Mouse (Mus musculus) c-Kit-positive CD71-positive TER-119-positive erythroid progenitor cells, embryonic 14.5 days (primary cell): Measurements from ENCODE around the gene Unc119b.
"Not testable (repeated sequence)": the region's sequence is repeated elsewhere in the genome, so short reads cannot be mapped to it uniquely, and the experiment has no call there.

Experiments
- DNase-seq: peaks from one replicate; pipeline ENCODE4 v3.0.0-alpha.2; 2013; ENCODE audit warnings: low spot score

Unc119b gene

DNA sequence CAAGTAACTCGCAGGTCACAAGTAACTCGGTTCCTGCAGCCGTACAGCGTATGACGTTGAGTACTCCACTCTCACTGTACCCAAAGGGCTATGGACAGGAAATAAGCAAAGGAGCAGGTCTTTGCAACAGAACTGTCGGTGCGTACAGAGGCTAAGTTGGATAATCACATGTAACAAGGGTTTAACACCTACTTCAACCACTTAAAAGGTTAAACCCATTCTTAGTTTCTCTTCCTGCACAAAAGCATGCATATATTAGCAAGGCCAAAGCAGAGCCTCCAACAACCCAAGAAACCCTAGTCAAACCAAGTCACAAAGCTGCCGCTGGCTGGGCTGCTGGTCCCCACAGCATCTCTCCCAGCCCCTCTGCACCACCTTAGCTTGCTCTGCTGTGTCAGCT, 2.3 kb downstream of the Unc119b start:
- DNase-seq = no peak

DNA sequence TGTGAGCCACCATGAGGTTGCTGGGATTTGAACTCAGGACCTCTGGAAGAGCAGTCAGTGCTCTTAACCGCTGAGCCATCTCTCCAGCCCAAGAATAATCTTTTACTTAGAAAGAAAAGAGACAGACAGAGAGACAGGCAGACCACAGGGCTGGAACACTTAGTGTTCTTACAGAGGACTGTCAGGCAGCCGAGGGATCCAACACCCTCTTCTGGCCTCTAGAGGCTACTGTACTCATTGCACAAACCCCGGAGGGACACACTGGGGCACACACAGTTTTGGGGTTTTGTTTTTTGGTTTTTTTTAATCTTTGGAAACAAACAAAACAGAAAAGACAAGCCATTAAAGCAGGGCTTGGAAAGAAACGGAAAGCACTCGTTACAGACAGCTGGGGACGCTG, 5.4 kb downstream of the Unc119b start:
- DNase-seq = no peak

DNA sequence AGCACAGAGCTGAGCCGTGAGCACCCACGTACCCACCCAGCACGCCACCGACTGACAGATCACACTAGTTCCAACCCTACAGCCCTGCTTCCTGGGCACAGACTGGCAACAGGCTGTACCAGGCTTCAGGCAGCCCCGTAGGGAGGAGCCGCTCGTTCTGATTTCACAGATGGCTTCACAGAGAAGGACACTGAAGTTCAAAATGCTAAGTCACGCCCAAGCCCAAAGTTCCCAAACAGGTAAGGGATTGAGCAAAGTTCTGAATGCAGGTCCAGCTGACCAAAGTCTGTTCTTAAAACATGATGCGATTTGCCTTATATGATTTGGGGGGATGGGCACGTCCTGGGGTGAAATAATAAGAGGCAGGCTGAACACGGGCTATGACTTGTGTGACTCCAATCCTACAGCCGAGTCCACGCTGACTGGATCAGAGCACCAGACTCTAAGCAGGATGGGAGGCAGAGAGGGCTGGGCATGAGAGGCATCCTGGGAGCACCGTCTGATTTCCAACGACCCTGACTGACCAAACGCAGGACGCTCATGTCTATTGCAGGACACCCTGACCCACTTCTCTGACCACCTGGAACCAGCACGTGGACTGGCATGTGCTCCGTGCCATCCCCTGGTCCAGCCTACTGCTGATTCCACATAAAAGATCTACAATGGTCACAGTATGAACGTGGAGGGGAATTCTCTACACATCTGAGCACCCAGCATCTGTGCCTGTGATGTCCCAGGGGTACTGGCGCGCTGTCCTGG, 7.2 kb downstream of the Unc119b start:
- DNase-seq = no peak

- no peak for DNase-seq
These were observed 8.0 kb downstream of the Unc119b start for GRCm38 (mm10) chr5:115126578-115127312.

DNA sequence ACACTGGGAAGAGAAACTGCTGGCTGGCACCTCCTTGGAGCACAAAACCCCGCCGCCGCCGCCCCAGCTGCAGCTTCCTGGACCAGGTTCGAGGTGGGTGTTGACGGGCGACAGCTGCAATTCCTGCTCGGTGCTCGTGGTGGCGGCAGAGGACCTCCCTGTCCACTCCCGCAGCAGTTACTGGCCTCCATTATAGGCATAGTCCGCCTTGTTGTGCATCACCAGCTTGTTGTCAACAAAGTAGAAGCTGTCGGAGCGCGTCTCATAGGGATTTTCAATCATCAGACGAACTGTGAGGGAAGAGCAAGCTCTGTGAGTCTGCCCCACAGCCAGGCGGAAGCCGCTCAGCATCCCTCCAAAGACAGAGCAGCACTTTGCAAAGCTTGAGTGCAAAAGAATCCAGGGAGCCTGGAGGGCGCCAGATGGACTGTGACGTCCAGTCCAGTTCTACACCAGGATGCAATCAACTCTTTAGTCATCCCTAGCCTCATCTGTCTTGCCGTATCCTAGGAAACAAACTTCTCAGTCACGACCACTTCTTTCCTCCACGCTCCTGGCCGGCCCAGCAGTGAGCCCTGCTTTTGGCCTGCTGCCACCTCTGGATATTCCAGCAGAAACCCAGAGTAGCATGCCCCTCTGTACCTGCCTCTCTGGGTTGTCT, 9.4 kb downstream of the Unc119b start:
- peak; percentile 60 for DNase-seq

DNA sequence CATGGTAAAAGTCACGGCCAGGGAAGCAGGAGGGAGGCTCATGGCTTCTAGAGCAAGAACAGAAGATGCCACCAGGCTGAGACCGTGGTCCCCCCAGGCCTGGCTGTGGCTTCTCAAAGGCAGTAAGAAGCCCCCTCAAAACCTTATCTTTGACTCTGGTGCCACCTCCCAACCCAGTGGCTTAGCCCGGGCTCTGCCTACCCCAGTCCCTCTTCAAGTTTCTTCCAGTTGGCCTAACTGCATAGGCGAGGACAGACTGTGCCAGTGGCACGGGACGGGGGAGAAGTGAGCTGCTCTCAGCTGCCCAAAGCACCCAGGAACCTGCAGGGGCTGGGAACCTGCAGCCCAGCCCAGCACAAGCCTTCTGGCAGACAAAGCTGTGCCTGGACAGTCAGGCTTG, 10.1 kb downstream of the Unc119b start:
- DNase-seq = no peak

- no peak for DNase-seq
These were observed 13.8 kb downstream of the Unc119b start for GRCm38 (mm10) chr5:115120978-115121377.

- DNase-seq = peak; percentile 65
These were observed 15.7 kb downstream of the Unc119b start, which contains the start of gene Acads for GRCm38 (mm10) chr5:115118961-115119570. Acads (minus strand) TSS chr5:115119346.

GRCm38 (mm10) chr5:115117467-115117866, 17.3 kb downstream of the Unc119b start:
- DNase-seq = no peak

GRCm38 (mm10) chr5:115116426-115116825, 18.3 kb downstream of the Unc119b start:
- no peak for DNase-seq

- DNase-seq = no peak
These were observed 20.3 kb downstream of the Unc119b start for GRCm38 (mm10) chr5:115114501-115114900.

DNA sequence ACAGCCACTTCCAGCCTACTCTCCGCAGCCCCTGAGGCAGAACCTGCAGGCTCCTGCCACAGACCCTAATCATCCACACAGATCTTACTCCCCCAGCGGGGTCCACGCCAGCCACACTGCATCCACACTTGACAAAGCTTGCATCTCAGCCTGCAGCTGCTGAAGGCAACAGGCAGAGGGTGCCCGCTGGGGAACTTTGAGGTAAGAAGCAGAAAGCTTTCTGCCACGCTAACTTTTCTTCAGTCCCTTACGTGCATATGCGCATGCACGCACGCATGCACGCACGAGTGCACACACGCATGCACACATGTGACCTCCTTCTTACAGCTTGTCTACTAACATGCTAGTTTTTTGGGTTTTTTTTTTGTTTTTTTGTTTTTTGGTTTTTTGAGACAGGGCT, 21.5 kb downstream of the Unc119b start:
- no peak for DNase-seq

GRCm38 (mm10) chr5:115111156-115111555, 23.6 kb downstream of the Unc119b start:
- no peak for DNase-seq

DNA sequence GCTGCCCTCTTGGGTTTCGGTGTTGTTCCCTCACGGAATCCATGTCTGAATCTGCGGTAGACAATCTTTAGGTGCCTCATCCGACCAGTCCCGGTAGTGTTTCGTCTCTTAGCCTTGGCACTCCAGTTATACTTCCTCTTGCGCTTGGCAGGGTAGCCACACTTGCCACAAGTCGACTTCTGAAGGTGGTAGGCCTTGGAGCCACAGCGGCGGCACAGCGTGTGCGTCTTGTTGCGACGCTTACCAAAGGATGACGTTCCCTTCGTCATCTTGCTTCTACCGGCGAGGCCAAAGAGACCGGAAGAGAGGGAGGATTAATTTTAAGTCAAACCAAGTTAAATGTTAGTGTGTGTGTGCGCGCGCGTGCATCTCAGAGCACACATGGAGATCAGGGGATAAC, 31.5 kb downstream of the Unc119b start:
- not testable (repeated sequence) for DNase-seq

DNA sequence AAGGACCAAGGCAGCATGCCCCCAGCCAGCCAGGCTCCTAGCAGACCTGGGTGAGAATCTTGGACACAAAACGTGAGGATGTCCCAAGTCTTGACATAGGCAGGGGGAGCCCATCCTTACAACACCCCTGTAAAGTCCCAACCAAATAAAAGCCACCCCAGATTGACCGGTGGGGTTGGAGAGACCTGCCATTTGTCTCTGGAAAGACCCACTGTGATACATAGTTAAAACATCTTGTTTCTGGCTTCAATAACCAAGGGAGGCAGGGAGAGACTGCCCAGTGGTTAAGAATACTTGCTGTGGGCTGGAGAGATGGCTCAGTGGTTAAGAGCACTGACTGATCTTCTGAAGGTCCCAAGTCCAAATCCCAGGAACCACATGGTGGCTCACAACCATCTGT, 32.5 kb downstream of the Unc119b start:
- no peak for DNase-seq

GRCm38 (mm10) chr5:115100473-115100872, 34.3 kb downstream of the Unc119b start:
- DNase-seq = no peak

DNA sequence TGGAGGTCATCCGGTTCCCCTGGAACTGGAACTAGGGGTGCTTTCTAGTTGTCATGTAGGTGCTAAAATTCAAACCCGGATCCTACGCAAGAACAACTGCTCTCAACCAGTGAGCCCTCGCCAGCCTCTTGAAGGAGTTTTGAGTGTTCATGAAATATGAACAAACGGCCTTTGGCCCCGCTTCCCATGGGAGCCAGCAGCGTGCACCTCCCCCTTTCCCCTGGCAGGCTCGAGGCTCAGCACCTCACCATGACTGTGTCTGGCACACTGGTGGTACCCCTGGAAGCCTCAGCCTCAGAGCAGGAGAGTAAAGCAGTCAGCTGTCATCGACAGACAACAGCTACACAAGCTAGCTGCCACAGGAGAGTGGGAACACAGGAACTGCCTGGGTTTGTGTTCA, 34.8 kb downstream of the Unc119b start:
- DNase-seq = no peak

GRCm38 (mm10) chr5:115099530-115099929, 35.2 kb downstream of the Unc119b start:
- no peak for DNase-seq

DNA sequence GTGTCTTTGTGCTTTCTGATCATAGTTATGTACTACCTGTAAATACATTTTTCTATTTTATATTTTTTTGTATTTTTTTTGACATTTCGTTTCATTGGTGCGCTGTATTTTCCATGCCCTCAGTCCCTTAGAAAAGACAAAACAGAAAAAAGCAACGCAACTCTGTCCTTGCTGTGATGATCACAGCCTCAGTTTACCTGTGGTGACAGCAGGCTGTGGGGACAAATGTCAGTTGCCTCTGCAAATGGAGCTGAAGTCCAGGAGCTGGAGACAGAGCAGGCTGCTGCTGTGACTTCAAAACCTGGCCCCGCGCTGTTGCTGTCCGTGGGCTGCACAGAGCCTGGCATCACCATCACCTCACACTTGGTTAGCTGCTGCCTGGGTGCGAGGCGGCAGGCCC, 36.6 kb downstream of the Unc119b start, which contains the start of gene Gm10401:
TSS of gene Gm10401 (minus strand) at position 101 of the 400 bp plus-strand sequence.
- no peak for DNase-seq

DNA sequence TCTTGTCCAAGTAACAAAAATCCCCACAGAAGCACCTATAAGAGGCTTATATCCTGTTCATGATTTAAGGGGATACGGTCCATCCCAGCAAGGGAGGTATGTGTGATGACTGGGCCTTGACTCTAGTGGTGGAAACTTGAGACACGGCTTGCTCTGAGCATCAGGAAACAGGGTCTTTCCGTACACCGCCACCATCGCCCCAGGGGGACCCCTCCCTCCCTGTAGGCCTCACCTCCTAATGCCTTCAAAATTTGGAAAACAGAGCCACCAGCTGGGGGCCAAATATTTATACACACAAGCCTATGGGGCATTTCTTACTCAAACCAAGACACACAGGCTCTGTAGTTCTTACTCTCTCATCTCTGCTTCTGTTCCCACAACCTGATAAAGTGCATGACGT, 43.0 kb downstream of the Unc119b start:
- DNase-seq = no peak

DNA sequence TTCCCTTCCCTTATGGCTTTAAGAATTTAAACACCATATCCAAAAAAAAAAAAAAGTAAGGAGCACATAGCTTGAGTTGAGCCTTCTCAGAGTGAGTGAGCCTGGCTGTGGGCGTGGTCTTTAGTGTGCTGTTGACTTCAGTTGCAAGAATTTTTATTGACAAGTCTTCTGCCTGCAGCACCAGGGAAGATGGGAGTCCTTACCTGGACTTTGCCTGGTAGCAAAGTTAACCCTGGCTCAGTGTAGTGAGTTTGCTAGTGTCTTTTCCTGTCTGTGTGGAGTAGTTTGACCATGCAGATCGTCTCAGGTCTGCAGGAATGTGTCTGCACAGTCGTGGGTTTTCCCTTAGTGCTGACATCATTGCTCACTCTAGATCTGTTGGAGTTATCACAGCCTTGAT, 43.8 kb downstream of the Unc119b start:
- DNase-seq = no peak

- no peak for DNase-seq
These were observed 45.0 kb downstream of the Unc119b start for GRCm38 (mm10) chr5:115089592-115090268.
